Mouse (Mus musculus): ENCODE measurements at regions not wholly inside any gene's neighbourhood (a gene's known extent, or its start where the extent isn't known, plus 50 kb on each side); places are given as distances from the start of the nearest gene placed in this dataset.

DNA sequence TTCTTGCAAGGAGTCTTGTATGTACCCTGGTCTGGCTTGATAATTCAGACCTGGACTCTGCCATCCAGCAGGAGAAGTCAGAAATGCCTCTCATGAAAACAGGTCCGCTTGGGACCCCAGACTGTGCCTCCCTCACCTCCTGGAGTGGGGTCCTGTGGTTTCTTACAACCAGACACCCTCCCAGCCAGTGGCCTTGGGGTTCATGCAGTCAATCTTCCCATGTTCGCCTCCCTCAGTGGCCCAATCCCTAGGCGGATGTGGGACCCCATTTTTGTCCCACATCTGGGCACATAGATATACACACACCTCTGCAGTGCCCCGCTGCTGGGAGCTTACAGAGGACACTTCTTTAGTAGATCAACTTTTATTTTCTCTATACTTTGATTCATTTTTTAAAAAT lies 217.7 kb downstream of the Lrfn2 start:
- no peak for DNase-seq (ENCODE audit: low spot score in 2 of 2)

DNA sequence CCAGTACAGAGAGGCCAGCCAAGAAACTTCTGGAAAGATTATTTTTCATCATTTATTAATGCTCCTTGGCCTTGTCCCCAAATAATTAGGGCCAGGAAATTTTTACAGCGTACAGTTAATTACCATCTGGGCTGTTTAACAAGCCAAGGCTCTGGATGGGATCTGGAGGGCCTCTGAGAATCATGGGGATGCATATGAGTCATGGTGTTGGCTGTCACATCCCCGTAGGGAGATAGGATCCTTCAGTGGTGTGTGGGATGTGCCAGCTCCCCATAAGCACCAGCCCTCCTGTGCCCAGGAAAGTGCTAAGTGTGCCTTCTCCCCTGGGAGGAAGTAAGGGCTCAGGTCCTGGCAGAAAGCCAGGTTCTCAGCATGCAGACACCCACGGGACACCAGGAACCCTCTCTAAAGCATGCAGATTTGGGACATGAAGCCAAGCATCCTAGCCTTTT lies 218.8 kb downstream of the Lrfn2 start:
- peak in 1 of 2 experiments; percentile 81 for DNase-seq (ENCODE audit: low spot score in 2 of 2)

DNA sequence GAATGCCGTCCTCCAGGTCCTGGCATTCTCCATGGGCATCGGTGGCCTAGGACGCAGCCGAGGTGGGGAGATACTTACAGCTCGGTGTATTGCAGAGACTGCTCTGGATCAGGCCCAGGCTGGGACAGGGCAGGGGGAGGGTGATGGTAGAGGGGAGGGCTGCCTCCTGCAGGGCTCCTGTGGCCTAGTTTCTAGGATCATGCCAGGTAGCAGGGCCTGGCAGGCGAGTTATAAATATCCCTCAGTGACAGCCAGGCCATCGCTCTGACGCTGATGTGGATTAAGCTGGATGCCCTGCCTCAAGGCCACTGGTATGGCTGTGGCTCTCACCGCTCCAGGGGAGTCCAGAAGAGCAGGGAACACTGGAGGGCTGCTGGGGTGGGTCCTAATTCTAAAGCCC lies 221.8 kb downstream of the Lrfn2 start:
- no peak for DNase-seq (ENCODE audit: low spot score in 2 of 2)

DNA sequence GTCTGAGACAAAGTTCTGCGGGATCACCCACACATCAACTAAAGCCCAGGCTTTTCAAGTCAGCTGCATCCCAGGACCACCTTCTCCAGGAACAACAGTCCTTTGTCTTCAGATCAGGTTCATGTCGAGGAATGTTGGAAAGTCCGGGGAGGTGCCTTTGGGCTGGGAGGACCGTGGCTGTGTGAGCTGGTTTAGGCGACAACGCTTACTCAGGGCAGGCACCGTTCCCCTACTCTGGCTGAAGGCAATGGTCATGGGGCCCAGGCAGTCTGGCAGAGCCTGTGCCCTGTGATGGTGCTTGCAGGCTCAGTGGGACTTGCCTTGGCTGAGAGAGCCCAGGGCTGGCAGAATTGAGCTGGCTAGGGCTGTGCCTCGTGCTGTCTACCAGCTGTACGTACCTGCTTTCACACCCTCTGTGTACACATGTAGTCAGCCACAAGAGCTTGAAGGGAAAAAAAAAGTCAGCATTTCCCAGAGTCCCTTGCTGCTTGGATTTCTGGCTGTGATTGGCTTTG lies 222.9 kb downstream of the Lrfn2 start:
- no peak for DNase-seq (ENCODE audit: low spot score in 2 of 2)

DNA sequence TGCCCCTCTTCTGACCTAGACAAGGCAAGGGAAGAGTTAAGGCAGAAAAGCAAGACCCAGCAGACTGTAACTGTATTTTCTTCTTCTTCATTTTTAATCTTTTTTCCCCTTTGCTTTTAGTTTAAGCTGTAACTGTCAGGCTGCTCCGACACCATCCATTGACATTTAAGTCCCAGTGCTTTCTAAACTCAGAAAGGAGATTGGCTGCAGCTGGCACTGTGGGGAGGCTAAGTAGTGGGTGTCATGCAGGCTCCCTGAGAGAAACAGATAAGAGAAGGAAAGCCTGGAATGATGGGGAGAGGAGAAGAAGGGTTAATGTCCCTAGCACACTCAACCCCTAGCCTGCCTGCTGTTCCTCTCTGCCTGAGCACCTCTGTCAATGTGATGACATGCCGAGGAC lies 225.4 kb downstream of the Lrfn2 start:
- DNase-seq (ENCODE audit: low spot score in 2 of 2): no peak

DNA sequence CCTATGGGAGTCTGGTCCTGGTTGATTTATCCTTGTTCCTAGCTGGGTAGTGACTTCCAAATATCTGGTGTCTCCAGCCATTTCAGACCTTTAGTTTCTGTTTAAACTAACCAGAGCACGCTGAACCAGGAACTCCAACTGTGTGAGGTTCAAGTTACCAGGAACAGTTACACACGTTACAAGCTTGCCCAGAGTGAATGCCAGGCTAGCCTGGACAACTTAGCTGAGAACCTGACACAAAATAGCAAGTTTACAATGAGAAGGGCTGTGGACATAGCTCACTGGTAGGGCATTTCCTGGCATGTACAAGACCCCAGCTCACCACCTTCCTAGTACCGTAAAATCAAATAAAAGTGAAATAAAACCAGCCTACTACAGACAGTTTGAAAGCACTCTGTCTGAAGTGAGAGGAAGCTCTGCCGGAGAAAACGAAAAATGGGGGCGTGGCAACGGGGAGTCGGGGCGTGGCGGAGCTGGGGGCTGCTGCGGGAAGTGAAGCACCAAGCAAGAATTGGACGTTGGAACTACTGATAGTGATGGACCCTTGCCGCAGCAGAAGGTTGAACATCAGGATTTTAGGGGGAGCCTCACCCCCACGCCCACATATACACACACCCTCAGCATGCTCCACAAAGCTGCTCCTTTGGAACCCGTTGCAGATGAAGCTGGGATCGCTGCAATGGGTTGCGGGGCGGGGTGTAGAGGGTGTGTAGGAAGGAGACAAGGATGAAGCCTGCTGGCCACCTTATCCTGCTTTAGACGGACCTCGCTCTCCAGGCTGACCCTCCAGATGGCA lies 239.3 kb downstream of the Lrfn2 start:
- no peak for DNase-seq (ENCODE audit: low spot score in 2 of 2)

DNA sequence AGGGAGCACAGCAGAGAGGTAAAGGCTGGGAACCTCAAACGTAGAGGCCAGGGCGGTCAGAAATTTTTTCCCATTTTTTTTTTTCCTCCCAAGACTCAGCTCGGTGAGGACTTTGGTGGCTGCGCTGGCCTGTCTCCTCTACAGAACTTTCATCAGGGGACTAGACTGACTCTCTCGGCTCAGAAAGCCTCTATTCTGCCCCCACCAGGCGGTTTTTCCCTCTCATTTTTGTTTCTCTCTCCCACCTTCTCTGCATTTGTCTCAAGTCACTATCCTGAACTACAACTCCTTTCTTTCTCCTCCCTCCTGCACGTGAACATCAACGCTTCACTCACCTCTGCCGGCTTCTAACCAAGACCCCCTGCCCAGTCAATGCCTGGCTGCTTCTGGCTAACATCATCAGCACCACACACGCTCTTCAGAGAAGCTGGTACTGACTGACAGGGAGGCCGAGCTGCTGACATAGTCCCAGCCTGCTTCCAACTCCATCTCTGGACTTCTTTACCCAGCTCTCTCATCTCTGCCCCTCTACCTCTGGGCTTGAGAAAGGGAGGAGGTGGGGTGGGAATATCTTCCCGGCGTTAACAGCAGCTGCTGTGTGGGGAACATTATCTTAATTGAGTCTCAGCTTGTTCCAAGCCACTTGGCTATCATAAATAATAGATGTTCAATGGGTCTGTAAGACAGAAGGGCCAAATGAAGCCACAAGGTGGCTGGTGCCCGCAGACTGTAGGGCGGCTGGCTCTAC lies 240.0 kb downstream of the Lrfn2 start:
- no peak for DNase-seq (ENCODE audit: low spot score in 2 of 2)

DNA sequence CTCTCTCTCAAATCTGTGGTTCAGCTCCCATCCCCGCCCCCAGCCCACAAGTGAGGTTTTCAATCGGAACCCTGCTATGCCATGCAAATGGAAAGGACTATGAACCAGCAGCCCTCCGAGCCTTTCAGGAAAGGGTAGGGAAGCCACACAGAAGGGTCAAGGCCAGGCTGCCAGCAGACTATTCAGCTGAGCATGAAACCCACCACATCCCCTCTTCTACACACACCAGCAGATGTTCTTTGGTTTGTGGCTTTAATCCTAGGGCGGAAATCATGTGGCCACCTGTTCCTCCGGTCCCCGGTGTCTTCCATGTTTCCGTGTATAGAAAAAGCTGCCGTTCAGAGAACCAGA lies 240.6 kb downstream of the Lrfn2 start:
- DNase-seq (ENCODE audit: low spot score in 2 of 2): no peak

DNA sequence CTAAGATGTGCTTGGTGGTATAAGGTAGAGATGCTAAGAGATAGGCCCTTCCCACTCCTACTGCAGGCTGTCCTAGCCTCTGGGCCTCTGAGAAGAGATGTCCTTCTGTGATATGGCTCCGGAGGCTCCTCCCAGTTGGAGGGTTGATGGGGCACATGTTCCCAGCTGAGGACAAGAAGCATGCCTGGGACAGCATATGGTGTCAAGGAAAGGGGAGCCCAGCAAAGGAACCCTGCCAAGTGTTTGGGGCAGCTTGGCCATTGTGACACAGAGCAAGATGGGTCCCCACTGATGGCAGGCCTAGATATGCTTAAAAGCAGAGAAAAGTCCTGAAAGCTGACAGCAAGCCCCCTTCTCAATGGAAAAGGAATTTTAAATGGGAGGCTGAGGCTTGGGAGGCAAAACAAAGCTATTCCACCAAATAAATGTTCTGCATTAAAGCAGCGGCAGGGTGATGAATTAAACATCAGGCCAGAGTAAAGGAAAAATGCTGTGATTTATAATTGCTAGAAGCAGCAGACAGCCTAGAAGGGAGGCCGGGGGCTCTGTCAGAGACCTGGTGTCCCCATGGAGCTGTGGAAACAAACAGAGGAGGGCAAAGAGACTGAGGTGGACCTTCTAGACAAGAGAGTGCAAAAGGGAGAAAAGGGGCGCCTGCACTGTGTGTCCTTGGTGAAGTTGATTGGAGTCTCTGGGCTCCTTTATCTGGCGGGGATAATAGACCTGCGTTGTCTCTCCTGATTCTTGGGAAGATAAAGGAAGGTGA lies 246.0 kb downstream of the Lrfn2 start:
- DNase-seq (ENCODE audit: low spot score in 2 of 2): no peak

DNA sequence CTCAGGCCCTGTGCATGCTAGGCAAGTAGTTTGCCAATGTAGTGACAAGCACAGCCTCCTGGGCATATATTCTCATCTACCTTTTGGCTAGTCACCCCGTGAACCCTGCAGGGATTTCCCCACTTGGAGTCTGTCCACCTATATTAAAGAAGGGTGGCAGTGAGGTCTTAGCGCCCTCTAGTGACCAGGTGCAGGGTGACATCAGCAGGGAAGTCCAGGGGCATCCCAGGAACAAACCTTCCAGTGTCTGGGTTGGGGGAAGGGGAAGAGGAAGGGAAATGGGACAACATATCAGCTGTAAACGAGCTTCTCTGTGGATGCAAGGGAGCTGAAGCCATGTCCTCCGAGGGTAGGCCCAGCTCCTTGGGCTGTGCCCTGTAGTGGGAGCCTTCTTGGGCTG lies 245.7 kb upstream of the Mocs1 start:
- no peak for DNase-seq (ENCODE audit: low spot score in 2 of 2)

DNA sequence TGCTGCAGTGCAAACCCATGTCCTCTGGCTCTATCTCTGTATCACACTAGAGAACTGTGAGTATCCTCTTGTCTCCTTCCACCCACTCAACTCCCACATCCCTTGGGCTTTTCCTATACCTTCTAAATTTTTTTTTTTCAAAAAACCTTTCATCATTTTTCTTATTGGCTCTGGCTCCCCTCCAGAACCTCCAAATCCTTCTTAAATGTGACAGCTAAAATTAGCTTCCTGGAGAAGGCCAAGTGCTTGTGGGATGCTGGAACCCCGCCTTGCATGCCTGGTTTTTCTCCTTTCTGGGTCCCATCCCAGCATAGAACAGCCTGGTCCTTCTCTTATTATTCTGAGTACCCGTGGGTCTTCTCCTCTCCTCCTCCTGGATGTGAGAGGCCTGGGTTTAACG lies 244.2 kb upstream of the Mocs1 start:
- peak in 1 of 2 experiments; percentile 76 for DNase-seq (ENCODE audit: low spot score in 2 of 2)

DNA sequence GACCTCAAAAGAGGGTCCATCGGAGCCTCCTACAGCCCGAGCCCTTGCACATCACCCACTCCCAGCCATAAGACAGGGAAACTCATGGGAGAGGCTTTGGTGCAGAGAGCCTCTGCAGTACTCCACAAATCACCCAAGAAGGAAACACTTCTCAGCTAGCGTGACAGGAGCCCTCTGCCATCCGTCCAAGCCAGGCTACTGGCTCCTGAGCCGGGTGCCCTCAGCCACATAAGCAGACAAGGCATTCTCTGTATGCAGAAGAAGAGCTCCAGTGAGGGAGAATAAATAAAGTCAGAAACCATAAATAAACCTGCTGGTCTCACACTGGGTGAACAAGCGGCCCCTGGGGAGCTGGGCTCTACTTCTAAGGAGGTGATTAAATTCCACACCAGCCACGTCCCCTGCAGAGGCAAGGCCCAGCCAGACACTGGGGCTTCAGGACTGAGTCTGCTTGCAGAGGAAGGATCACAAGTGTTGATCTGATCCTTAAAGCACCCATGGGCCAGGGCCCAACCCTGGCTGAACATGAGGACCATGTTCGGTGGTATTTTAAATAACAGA lies 243.0 kb upstream of the Mocs1 start:
- no peak for DNase-seq (ENCODE audit: low spot score in 2 of 2)

DNA sequence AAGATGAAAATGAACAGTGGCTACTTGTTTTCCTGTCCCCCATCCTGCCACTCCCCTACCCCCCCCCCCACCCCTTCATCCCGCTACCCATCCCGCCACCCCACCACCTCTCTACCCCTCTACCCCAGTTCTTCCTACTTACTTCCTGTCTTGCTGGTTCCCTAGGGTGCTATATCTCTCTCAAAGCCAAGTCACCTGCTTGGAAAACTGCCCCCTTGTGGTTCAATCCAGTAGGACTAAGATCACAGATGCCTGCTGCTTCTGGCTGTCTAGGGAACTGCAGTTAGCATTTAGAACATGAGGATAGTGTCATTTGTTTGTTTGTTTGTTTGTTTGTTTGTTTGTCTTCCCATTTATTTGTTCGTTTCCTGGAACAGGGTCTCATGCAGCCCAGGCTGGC lies 238.4 kb upstream of the Mocs1 start:
- no peak for DNase-seq (ENCODE audit: low spot score in 2 of 2)

DNA sequence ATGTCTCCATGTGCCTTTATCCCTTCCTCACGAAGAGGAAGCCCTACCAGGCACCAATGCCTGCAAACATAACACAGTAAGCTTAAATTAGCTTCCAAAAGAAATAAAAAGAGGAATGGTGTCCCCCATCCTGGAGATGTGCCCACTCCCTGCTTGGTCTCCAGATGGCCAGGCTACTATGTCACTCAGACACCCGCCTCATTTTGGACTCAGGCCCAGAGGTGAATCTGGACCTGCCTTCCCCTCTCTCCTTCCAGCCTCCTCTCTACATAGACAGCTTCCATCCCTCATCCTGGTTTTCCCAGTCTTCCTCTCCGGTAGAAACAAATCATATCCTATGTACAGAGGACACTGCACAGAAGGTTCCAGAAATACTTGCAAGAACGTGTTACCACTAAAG lies 237.8 kb upstream of the Mocs1 start:
- no peak for DNase-seq (ENCODE audit: low spot score in 2 of 2)

DNA sequence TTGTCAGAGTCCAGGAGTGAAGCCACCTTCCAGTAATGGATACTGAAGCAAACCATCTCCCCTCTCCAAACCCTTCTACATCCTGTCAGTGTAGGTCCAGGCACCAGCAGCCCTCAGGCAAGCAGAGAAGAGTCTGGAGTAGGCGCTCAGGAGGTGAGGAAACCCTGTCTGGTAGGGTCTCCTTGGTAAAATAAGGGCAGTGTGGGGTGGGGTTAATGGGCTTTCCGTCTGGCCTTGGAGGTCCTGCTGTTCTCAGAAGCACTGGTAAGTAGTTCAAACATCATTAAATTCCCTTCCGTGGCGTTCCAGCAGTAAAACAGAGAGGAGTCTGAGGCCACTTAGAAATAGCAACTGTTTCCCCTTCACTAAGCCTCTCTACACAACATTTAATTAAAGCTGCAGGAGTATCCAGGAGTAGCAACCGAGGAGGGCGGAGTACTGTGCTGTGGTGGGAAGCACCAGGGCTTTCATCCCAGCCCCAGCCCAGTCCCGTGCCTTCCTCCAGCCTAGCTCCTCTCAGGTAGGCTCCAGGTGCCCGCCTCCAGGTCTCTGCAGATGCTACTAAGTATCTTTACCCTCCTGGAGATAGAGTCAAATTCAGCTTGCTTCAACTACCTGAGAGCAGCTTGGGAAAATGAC lies 232.0 kb upstream of the Mocs1 start:
- DNase-seq (ENCODE audit: low spot score in 2 of 2): no peak

DNA sequence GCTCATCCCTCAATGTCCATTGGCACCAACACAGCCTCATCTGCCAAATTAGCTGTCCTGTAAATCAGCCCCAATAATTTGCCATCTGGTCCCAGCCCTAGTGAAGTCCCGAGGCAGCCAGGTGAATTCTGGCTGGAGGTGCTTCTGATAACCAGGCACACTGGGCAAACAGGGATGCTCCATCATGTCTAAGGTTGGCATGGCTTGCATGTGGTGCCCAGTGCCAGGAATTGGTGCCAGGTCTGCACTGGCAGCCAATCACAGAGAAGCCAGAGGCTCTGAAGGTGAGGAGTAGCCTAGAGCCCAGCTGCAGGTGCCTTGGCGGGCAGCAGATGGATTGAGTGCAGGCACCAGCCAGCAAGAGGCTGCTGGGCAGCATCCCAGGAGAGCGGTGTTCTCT lies 226.7 kb upstream of the Mocs1 start:
- no peak for DNase-seq (ENCODE audit: low spot score in 2 of 2)

DNA sequence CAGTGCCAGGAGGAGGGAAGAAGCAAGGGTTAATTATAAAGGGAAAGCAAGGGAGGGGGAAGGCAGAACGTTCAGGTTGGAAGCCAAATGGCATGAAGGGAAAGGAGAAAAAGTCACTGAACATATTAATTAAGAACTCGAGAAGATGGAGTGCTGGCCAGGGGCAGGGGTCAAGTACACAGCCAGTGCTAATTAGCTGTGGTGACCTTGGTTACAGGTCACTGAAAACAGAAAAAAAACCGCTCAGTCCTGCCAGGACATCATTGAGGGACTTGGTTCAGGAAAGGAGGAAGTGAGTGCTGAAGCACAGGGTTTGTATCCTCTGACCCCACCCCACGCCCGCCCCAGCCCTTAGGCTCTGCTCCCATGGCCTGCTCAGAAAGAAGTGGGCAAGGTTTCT lies 223.1 kb upstream of the Mocs1 start:
- DNase-seq (ENCODE audit: low spot score in 2 of 2): no peak

DNA sequence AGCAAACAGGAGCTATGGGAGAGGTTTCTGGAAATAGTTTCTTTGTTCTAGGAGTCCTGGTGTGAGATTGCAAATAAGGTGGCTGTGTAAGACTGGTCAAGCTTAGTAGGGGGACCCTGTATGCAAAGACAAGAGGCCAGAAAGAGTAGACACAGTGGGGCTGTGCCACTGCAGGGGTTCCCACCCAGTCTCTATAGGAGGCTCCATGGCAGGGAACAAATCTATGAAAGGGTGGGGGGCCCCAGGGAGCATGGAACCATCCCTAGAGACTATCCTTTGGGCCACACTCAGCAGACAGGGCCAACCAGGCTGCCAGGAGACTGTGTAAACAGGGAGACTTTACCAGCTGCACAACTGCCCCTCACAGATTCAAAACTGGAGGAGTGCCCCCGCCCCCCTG lies 222.6 kb upstream of the Mocs1 start:
- DNase-seq (ENCODE audit: low spot score in 2 of 2): no peak

DNA sequence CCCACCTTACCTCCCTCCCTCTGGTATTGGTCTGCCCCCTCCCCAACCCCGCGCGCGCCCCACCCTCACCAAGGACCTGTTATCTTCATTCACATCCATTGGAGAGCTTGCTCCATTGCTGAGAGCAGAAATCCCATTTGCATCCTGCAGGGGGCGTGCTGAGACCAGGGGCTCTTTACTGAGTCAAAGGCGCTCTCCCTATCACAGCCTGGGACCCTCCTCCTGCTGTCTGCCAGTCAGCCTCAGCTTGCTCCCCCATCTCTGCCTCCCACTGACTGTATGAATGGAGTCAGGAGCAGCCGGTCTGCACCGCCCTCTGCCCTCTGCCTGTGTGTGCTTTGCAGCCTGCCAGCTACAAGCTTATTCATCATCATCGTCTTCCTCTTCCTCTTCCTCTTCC lies 221.5 kb upstream of the Mocs1 start:
- DNase-seq (ENCODE audit: low spot score in 2 of 2): no peak

DNA sequence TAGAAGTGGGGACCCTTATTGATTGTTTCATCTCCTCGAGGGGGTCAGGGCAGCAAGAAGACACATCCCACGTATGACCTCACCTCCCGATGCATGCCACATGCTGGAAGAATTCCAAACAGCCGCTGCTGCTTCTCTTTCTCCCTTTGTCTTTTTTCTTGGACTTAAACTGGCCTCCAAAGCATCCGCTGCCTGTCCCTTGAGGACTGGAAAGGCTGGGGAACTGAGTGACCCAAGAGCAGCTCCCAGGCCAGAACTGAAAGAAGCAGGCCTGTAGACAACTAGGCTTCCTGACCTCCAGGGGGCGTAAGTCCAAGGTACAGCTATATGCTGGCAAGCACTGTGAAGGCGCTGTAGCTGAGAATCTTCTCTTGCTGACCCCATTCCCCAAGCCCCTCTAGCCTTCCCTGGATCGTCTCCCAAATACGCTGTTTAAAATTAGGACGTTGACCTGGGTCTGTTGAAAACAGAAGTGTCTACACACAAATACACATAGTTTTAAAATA lies 219.8 kb upstream of the Mocs1 start:
- DNase-seq (ENCODE audit: low spot score in 2 of 2): no peak

DNA sequence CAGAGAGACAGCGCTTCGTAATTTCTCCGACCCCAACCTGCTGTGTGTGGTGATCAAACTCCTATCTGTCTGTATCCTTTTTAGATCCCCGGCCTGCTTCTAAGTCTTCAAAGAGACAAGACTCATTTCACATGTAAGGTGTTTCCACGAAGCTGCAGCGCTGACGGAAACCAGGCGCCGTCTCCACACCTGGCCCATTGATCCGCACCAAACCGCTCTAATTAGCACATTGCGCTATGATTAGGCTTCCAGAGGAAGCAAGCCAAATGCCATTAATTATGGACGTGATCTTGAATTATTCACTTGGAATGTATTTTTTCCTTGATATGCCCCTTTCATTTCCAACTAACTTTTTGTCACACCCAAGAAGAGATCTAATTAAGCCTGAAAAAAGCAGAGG lies 215.2 kb upstream of the Mocs1 start:
- no peak for DNase-seq (ENCODE audit: low spot score in 2 of 2)

All from left cerebral cortex, adult 8-10 months (tissue).